In genomic region chr5:137511706-137512105, GRCm38 (mm10) we compare ENCODE assay signal across 8 mouse cellular contexts. TPM values are rescaled to one million over a fixed set of nuclear protein-coding genes. Genes with fewer than 3 reads are reported as not detected.
DNase-seq lines count a peak whose midpoint lies in the region; ATAC-seq and TF ChIP-seq lines count a peak whose summit lies in the region.

No protein-coding gene starts in this region.

- H3K27me3 ChIP-seq in kidney, embryonic 15.5 days, result no peaks in the 10 kb centered on the region
- H3K27me3 ChIP-seq in kidney, adult 2 months (replicated peaks; ENCODE audit: control insufficient read depth, insufficient read depth, low read length), result no peaks in the 10 kb centered on the region
- H3K27me3 ChIP-seq in embryonic facial prominence, embryonic 11.5 days (ENCODE audit: control insufficient read depth, insufficient read depth, low read length), result no peaks in the 10 kb centered on the region
- no peaks in the 10 kb centered on the region for H3K27me3 ChIP-seq in hindbrain, embryonic 13.5 days
- H3K27me3 ChIP-seq in midbrain, embryonic 13.5 days, result no peaks in the 10 kb centered on the region

- no peak for TF ChIP-seq CTCF in kidney, adult 2 months (conservative IDR thresholded peaks at IDR 0.05; ENCODE audit: insufficient read depth, insufficient read length, low read depth, low read length)

- intact Hi-C loops in gastrocnemius, postnatal 36 days (cut with DNase I), result no loop called here

- peaks cover 56% of the 10 kb centered on the region for H3K4me1 ChIP-seq in kidney, embryonic 15.5 days
- peaks cover 23% of the 10 kb centered on the region; the same call in 1 of the 2 replicates for H3K4me1 ChIP-seq in kidney, adult 2 months (ENCODE audit: control insufficient read depth, insufficient read depth, low read length)
- H3K4me1 ChIP-seq in embryonic facial prominence, embryonic 11.5 days (ENCODE audit: control insufficient read depth, insufficient read depth, low read length), result peaks cover 3% of the 10 kb centered on the region; the same call in 1 of the 2 replicates
- H3K4me1 ChIP-seq in hindbrain, embryonic 13.5 days (replicated peaks), result peaks cover 56% of the 10 kb centered on the region
- peaks cover 46% of the 10 kb centered on the region for H3K4me1 ChIP-seq in midbrain, embryonic 13.5 days (replicated peaks)

- no peak overlapping the region for H3K27ac ChIP-seq in kidney, embryonic 15.5 days
- H3K27ac ChIP-seq in kidney, adult 2 months (ENCODE audit: insufficient read depth, low read depth, low read length), result no peak overlapping the region
- H3K27ac ChIP-seq in embryonic facial prominence, embryonic 11.5 days (replicated peaks; ENCODE audit: low read depth, low read length), result no peak overlapping the region
- H3K27ac ChIP-seq in hindbrain, embryonic 13.5 days, result peak overlapping the region; percentile 91
- H3K27ac ChIP-seq in midbrain, embryonic 13.5 days, result peak overlapping the region; percentile 92

- peaks cover 7% of the 10 kb centered on the region; the same call in 1 of the 2 replicates for H3K36me3 ChIP-seq in kidney, embryonic 15.5 days
- H3K36me3 ChIP-seq in kidney, adult 2 months (ENCODE audit: control insufficient read depth, insufficient read depth, low read length), result no peaks in the 10 kb centered on the region
- no peaks in the 10 kb centered on the region for H3K36me3 ChIP-seq in embryonic facial prominence, embryonic 11.5 days (replicated peaks; ENCODE audit: control insufficient read depth, insufficient read depth, low read depth, low read length)
- peaks cover 8% of the 10 kb centered on the region; the same call in 1 of the 2 replicates for H3K36me3 ChIP-seq in hindbrain, embryonic 13.5 days
- peaks cover 8% of the 10 kb centered on the region; the same call in 1 of the 2 replicates for H3K36me3 ChIP-seq in midbrain, embryonic 13.5 days

- ATAC-seq in kidney, embryonic 15.5 days (replicated peaks; ENCODE audit: low FRiP score), result no peak
- no peak for ATAC-seq in embryonic facial prominence, embryonic 11.5 days (replicated peaks; ENCODE audit: insufficient number of reproducible peaks, low FRiP score, low TSS enrichment, low read depth)
- no peak for ATAC-seq in hindbrain, embryonic 13.5 days (ENCODE audit: low FRiP score)
- ATAC-seq in midbrain, embryonic 13.5 days, result no peak
- no peak for ATAC-seq in cerebellum, adult (ENCODE audit: insufficient number of reproducible peaks, low FRiP score, low TSS enrichment)

- H3K4me3 ChIP-seq in kidney, embryonic 15.5 days (replicated peaks), result peak overlapping the region; percentile 85
- no peak overlapping the region for H3K4me3 ChIP-seq in kidney, adult 2 months (ENCODE audit: insufficient read depth, low read depth, low read length)
- peak overlapping the region; percentile 99 for H3K4me3 ChIP-seq in embryonic facial prominence, embryonic 11.5 days (ENCODE audit: low read depth, low read length)
- H3K4me3 ChIP-seq in hindbrain, embryonic 13.5 days, result peak overlapping the region; percentile 97
- peak overlapping the region; percentile 97 for H3K4me3 ChIP-seq in midbrain, embryonic 13.5 days (replicated peaks)

- H3K4me2 ChIP-seq in kidney, embryonic 15.5 days, result peak overlapping the region; percentile 80
- H3K4me2 ChIP-seq in embryonic facial prominence, embryonic 11.5 days (ENCODE audit: low read depth, low read length), result peak overlapping the region; percentile 65
- H3K4me2 ChIP-seq in hindbrain, embryonic 13.5 days, result peak overlapping the region; percentile 93
- H3K4me2 ChIP-seq in midbrain, embryonic 13.5 days (replicated peaks), result peak overlapping the region; percentile 97

- 50% methylated on average over 3 of the region's 3 CpGs for WGBS in kidney, embryonic 15.5 days
- WGBS in kidney, adult 2 months, result 49% methylated on average over 3 of the region's 3 CpGs
- WGBS in embryonic facial prominence, embryonic 11.5 days, result 75% methylated on average over 3 of the region's 3 CpGs
- 63% methylated on average over 3 of the region's 3 CpGs for WGBS in hindbrain, embryonic 13.5 days
- 67% methylated on average over 3 of the region's 3 CpGs for WGBS in midbrain, embryonic 13.5 days

- H3K9me3 ChIP-seq in kidney, embryonic 15.5 days (replicated peaks), result no peaks in the 10 kb centered on the region
- H3K9me3 ChIP-seq in embryonic facial prominence, embryonic 11.5 days (replicated peaks; ENCODE audit: control insufficient read depth, low read length), result no peaks in the 10 kb centered on the region
- H3K9me3 ChIP-seq in hindbrain, embryonic 13.5 days, result no peaks in the 10 kb centered on the region
- H3K9me3 ChIP-seq in midbrain, embryonic 13.5 days, result no peaks in the 10 kb centered on the region

- no peak for TF ChIP-seq POLR2A in kidney, adult 2 months (IDR thresholded peaks at IDR 0.05; ENCODE audit: low read depth, low read length)

- peak overlapping the region; percentile 95; the same call in 1 of the 2 replicates for H3K9ac ChIP-seq in kidney, embryonic 15.5 days
- H3K9ac ChIP-seq in embryonic facial prominence, embryonic 11.5 days (replicated peaks; ENCODE audit: low read length), result peak overlapping the region; percentile 99
- H3K9ac ChIP-seq in hindbrain, embryonic 13.5 days, result peak overlapping the region; percentile 100
- peak overlapping the region; percentile 100 for H3K9ac ChIP-seq in midbrain, embryonic 13.5 days (replicated peaks)

- DNase-seq in kidney, adult 2 months, result no peak
- DNase-seq in embryonic facial prominence, embryonic 11.5 days (ENCODE audit: low spot score), result no peak
- no peak for DNase-seq in Muller cell, postnatal 12 days (ENCODE audit: inconsistent ontology term)
- DNase-seq in gastrocnemius, postnatal 36 days, result no peak

RNA-seq across cellular contexts. Expression of gene Gigyf1, which starts 6.6 kb away (rescaled TPM):
- polyA plus RNA-seq in kidney, embryonic 15.5 days (2015; fragmentation: Nextera tagmentation; extraction: Ambion mirVana), result 13.2 and 14.7 TPM in 2 replicates
- 24.4 and 26.9 TPM in 2 replicates for polyA plus RNA-seq in kidney, adult 2 months (2012; rRNA removed)
- polyA plus RNA-seq in embryonic facial prominence, embryonic 11.5 days (2014; fragmentation: Nextera tagmentation; extraction: Ambion mirVana), result 8.5 and 8.7 TPM in 2 replicates
- polyA plus RNA-seq in hindbrain, embryonic 13.5 days (2015; fragmentation: Nextera tagmentation; extraction: Ambion mirVana), result 17.9 and 19.5 TPM in 2 replicates
- 19.6 and 20.5 TPM in 2 replicates for polyA plus RNA-seq in midbrain, embryonic 13.5 days (2015; fragmentation: Nextera tagmentation; extraction: Ambion mirVana)
- total RNA-seq in gastrocnemius, postnatal 36 days (2021), result 10 to 100 TPM; 17.4 to 23.4 TPM

RNA-seq across cellular contexts. Expression of gene Pop7, which starts 9.4 kb away (rescaled TPM):
- 55.9 and 57.7 TPM in 2 replicates for polyA plus RNA-seq in kidney, embryonic 15.5 days (2015; fragmentation: Nextera tagmentation; extraction: Ambion mirVana)
- polyA plus RNA-seq in kidney, adult 2 months (2012; rRNA removed), result 38.9 and 39.1 TPM in 2 replicates
- 54.0 and 55.9 TPM in 2 replicates for polyA plus RNA-seq in embryonic facial prominence, embryonic 11.5 days (2014; fragmentation: Nextera tagmentation; extraction: Ambion mirVana)
- polyA plus RNA-seq in hindbrain, embryonic 13.5 days (2015; fragmentation: Nextera tagmentation; extraction: Ambion mirVana), result 82.2 and 85.1 TPM in 2 replicates
- 74.0 and 82.0 TPM in 2 replicates for polyA plus RNA-seq in midbrain, embryonic 13.5 days (2015; fragmentation: Nextera tagmentation; extraction: Ambion mirVana)
- total RNA-seq in gastrocnemius, postnatal 36 days (2021), result 1 to 10 TPM; 8.6 to 9.9 TPM

RNA-seq across cellular contexts. Expression of gene Epo, which starts 21.3 kb away (rescaled TPM):
- polyA plus RNA-seq in kidney, embryonic 15.5 days (2015; fragmentation: Nextera tagmentation; extraction: Ambion mirVana), result 0.45 TPM in 1 of 2 replicates, not detected in the other
- polyA plus RNA-seq in kidney, adult 2 months (2012; rRNA removed), result 0.38 TPM in 1 of 2 replicates, not detected in the other
- 0.63 and 0.95 TPM in 2 replicates for polyA plus RNA-seq in embryonic facial prominence, embryonic 11.5 days (2014; fragmentation: Nextera tagmentation; extraction: Ambion mirVana)
- polyA plus RNA-seq in hindbrain, embryonic 13.5 days (2015; fragmentation: Nextera tagmentation; extraction: Ambion mirVana), result not detected in 2 replicates
- not detected in 2 replicates for polyA plus RNA-seq in midbrain, embryonic 13.5 days (2015; fragmentation: Nextera tagmentation; extraction: Ambion mirVana)
- not detected for total RNA-seq in gastrocnemius, postnatal 36 days (2021)

RNA-seq across cellular contexts. Expression of gene Gnb2, which starts 21.6 kb away (rescaled TPM):
- polyA plus RNA-seq in kidney, embryonic 15.5 days (2015; fragmentation: Nextera tagmentation; extraction: Ambion mirVana), result 337 and 348 TPM in 2 replicates
- polyA plus RNA-seq in kidney, adult 2 months (2012; rRNA removed), result 645 and 701 TPM in 2 replicates
- polyA plus RNA-seq in embryonic facial prominence, embryonic 11.5 days (2014; fragmentation: Nextera tagmentation; extraction: Ambion mirVana), result 352 and 367 TPM in 2 replicates
- 529 and 536 TPM in 2 replicates for polyA plus RNA-seq in hindbrain, embryonic 13.5 days (2015; fragmentation: Nextera tagmentation; extraction: Ambion mirVana)
- polyA plus RNA-seq in midbrain, embryonic 13.5 days (2015; fragmentation: Nextera tagmentation; extraction: Ambion mirVana), result 520 and 545 TPM in 2 replicates
- 100 to 1,000 TPM; 107 to 129 TPM for total RNA-seq in gastrocnemius, postnatal 36 days (2021)

RNA-seq across cellular contexts. Expression of gene Zan, which starts 34.8 kb away (rescaled TPM):
- polyA plus RNA-seq in kidney, embryonic 15.5 days (2015; fragmentation: Nextera tagmentation; extraction: Ambion mirVana), result 0.06 and 0.09 TPM in 2 replicates
- 0.16 and 0.19 TPM in 2 replicates for polyA plus RNA-seq in kidney, adult 2 months (2012; rRNA removed)
- polyA plus RNA-seq in embryonic facial prominence, embryonic 11.5 days (2014; fragmentation: Nextera tagmentation; extraction: Ambion mirVana), result 0.04 and 0.06 TPM in 2 replicates
- polyA plus RNA-seq in hindbrain, embryonic 13.5 days (2015; fragmentation: Nextera tagmentation; extraction: Ambion mirVana), result 0.06 and 0.08 TPM in 2 replicates
- 0.08 and 0.12 TPM in 2 replicates for polyA plus RNA-seq in midbrain, embryonic 13.5 days (2015; fragmentation: Nextera tagmentation; extraction: Ambion mirVana)
- under 1 TPM; 0.02 to 0.03 TPM for total RNA-seq in gastrocnemius, postnatal 36 days (2021)

Comparison
In these comparisons a context has a peak if more than half of its experiments do, and no peak if none do; other contexts are left out.
1. H3K27ac ChIP-seq: peak in hindbrain, embryonic 13.5 days (single experiment) and midbrain, embryonic 13.5 days (single experiment); none in kidney, embryonic 15.5 days (single experiment), kidney, adult 2 months (single experiment) and embryonic facial prominence, embryonic 11.5 days (single experiment).
2. Peak in every context shown above with its lines, with median percentiles within 50 percentile points of each other: H3K4me2 ChIP-seq and H3K9ac ChIP-seq.